Mouse (Mus musculus): ENCODE measurements around the gene Nasp. TPM values are rescaled to one million over a fixed set of nuclear protein-coding genes. Genes with fewer than 3 reads are reported as not detected.

Gene Nasp
- 20.1 TPM in 2 replicates for polyA plus RNA-seq (2012; rRNA removed)

DNA sequence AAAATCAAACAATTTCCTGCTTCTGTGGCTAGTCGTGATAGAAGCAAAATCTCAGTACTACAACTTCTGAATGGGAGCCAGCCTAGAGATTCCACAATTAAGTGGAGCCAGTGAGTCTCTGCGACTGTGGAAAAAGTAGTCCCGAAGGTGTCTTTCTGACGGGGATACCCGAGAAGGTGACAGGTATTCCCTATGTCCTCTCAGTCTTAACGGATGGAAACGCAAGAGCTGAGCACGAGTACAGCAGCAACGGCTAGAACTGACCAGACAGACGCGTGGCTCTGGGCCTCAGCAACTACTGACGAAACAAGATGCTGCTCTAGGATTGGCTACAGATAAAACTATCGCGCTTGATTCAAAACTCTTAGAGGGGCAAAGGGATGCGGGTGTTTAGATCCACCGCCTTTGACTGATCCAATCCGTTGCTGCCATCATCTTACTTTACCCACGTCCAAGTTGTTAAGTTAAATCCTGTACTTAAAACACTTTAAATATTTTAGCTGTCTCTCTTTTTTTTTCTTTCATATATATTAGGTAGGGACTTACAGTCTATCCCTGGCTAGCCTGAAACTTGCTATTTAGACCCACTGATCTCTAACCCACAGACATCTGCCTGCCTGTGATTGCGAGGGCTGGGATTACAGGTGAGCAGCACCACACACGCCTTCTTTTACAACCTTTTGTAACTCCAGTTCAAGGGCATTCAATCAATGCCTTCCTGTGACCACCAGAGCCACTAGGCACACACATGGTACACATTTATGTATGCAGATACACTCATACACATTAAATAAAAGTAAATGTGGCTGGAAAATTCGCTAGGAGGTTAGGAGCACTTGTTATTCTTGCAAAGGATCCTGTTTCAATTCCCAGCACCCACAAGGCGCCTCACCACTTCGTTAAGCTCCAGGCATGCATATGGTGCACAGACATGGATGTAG, at the start of gene Nasp:
Gene Nasp (minus strand): TSS at position 220 of the 941 bp plus-strand sequence.

DNA sequence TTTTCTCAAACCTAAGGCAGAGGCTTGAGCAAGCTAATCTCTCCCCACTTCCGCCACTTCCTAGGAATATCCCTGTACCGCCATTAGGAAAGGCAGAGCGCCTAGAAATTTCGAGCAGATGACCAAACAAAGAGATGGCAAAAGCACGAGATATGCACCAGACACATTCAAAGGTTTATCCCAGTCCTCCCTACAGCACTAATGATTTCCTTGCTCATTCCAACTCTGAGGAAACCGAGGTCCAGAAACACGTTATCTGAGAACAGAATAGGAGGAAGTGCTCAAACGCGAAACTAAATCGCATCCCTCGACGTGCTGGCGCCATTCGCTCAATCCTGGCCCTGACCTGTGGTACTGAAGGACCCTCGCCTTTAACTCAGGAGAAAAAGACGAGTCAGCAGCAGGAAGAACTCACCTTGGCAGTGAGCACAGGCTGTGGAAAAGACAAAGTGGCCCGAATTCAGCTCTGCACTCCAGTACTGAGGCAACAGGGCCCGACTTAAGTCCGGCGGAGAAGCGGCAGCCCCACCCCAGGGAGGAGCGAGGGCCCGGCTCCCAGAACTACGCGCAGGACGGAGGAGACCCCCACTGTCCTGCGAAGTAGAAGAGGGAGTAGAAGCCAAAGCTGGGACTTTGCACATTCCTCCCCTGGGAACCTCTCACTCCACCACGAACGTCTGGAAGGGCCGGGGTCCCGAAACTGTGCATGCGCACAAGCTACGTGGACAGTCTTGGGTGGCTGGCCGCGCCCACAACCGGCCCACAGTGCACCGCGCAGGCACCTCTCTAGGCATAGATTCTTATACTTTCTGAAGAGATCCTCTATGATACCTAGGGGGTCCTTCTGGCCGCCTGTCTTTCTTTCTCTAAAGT, 23.4 kb upstream of the Nasp start, which contains the start of gene Akr1a1:
Gene Akr1a1 (minus strand): TSS at position 757 of the 873 bp plus-strand sequence.

DNA sequence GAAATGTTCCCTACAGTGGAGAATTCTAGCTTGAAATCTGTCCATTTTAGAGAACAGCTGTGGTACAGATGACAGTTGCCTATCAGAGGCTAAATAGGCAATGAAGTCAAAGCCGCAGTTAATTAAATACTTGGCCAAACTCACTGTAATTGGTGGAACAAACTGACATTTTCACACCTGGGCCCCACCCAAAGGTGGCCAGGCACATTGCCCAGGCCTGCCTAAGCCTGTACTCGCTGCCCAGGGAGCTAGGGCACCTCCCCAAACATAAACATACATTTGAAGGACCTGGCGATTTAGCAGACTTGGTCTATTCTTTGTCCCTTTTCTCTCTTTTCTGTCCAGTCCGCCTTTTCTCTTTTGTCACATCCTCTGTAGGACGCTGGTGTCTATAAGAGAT, 31.4 kb downstream of the Nasp start, which contains the start of gene Ccdc17:
Gene Ccdc17 (plus strand): TSS at position 276 of the 400 bp plus-strand sequence.

DNA sequence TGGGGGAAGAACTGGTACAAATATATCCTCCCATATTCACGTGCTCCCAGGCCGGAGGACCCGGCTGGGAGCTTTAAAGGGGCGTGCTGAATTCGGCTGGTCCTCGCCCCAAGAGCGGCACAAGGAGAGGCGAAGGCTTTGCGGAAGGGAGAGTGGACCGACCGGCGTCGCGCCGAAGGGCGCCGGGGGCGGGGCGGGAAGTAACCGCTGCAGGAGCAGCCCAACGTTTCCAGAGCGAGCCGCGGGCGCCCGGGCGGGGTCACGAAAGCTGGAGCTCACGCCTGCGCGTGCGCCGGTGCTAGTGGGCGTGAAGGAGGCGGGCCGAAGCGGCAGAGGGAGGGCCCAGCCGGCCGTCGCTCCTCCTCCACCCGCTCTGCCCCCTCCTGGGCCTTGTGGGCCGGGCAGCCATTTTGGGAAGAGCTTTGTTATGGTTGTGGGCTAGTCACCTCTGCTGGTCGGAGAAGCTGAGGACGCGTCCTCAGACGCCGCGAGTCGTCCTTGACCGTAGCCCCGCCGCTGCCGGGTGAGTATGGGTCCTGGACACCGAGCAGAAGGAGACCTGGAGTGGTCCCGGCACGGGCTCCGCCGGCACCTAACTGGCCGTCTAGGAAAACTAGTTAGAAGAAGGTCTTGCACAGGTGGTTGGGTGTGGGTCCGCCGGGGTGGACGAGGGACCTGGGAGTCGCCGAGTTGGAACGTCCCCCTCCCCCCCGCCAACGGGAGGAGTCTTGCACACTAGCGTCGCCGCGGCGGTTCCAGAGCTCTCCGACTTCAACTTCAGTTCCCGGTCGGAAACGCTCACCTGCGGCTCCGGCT, 70.2 kb downstream of the Nasp start, which contains the start of gene Gpbp1l1:
Gene Gpbp1l1 (plus strand): TSS at position 353 of the 816 bp plus-strand sequence.

DNA sequence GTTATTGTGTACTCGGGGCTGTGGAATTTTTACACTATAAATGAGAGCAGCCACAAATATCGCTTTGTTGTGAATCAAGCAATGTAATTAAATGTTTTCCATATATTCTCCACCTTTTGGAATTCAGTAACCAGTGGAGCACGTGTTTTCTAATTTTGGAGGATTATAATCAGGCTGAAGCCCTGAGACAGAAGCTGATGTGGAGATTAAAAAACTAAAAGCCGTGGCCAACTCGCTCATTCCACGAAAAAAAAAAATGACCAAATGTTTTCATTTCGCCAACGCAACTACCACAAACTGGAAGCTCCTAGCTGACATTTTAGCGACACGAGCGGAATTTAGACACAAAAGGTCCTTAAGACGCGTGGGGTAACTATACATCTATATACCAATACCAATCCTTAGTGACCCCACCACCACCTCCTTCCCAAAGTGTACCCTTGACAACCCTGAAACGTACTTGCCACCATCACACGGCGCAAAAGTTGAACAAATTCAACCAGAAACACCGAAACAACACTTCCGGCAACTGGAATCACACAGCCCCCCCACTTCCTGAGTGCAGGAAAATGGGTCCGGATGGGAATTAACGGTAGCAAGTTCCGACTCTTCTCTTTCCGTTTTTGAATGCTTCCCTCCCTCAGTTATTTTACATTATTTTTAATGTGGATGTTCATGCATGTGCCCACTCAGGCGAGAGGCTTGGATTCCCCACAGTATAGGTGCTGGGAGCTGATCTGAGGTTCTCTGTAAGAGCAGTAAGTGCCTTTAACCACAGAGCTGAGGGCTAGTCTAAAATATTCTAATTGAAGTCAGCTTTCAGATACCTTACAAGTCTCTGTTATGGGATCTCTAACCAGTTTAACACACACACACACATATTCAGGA, 72.1 kb downstream of the Nasp start, which contains the start of gene Tmem69:
Gene Tmem69 (minus strand): TSS at position 524 of the 888 bp plus-strand sequence.

Other genes starting within 250 kb of the Nasp start
- 6.7 and 8.6 TPM in 2 replicates for gene Mast2, start 163.8 kb downstream of the Nasp start, polyA plus RNA-seq (2012; rRNA removed)
- 4.6 and 4.7 TPM in 2 replicates for gene Ipp, start 120.4 kb downstream of the Nasp start, polyA plus RNA-seq (2012; rRNA removed)
- gene Tmem69, start 72.0 kb downstream of the Nasp start, polyA plus RNA-seq (2012; rRNA removed) = 6.6 and 7.1 TPM in 2 replicates
- gene Gpbp1l1, start 70.3 kb downstream of the Nasp start, polyA plus RNA-seq (2012; rRNA removed) = 26.6 TPM in 2 replicates
- 3.4 and 3.9 TPM in 2 replicates for gene Ccdc17, start 31.3 kb downstream of the Nasp start, polyA plus RNA-seq (2012; rRNA removed)
- 277 and 296 TPM in 2 replicates for gene Akr1a1, start 23.7 kb upstream of the Nasp start, polyA plus RNA-seq (2012; rRNA removed)
- 463 and 613 TPM in 2 replicates for gene Prdx1, start 57.6 kb upstream of the Nasp start, polyA plus RNA-seq (2012; rRNA removed)
- 7.0 and 7.4 TPM in 2 replicates for gene Mmachc, start 80.5 kb upstream of the Nasp start, polyA plus RNA-seq (2012; rRNA removed)
- gene Ccdc163, start 80.6 kb upstream of the Nasp start, polyA plus RNA-seq (2012; rRNA removed) = 17.1 and 20.6 TPM in 2 replicates
- 4.7 and 4.9 TPM in 2 replicates for gene Tesk2, start 93.0 kb upstream of the Nasp start, polyA plus RNA-seq (2012; rRNA removed)
- 9.7 and 11.0 TPM in 2 replicates for gene Toe1, start 179.7 kb upstream of the Nasp start, polyA plus RNA-seq (2012; rRNA removed)
- gene Mutyh, start 179.8 kb upstream of the Nasp start, polyA plus RNA-seq (2012; rRNA removed) = 2.8 and 3.1 TPM in 2 replicates
- gene Hpdl, start 193.8 kb upstream of the Nasp start, polyA plus RNA-seq (2012; rRNA removed) = 0.06 and 0.07 TPM in 2 replicates
- gene Zswim5, start 249.4 kb upstream of the Nasp start, polyA plus RNA-seq (2012; rRNA removed) = 0.05 and 0.07 TPM in 2 replicates

Measured in liver, embryonic 18 days (tissue).